Mouse (Mus musculus) lung, adult 2 months (tissue): ENCODE measurements at regions not wholly inside any gene's neighbourhood (a gene's known extent, or its start where the extent isn't known, plus 50 kb on each side); places are given as distances from the start of the nearest gene placed in this dataset.

Experiments
- CTCF ChIP-seq: fragments of 200-500 bp; IDR thresholded peaks from 2 replicates; pipeline ENCODE4 v1.5.1; 2011; ENCODE audit warnings: mild to moderate bottlenecking, low read length, control low read depth; ENCODE audit not compliant: insufficient read depth
- POLR2A ChIP-seq: fragments of 200-500 bp; IDR thresholded peaks from 2 replicates; pipeline ENCODE4 v1.6.1; 2011; ENCODE audit warnings: low read depth, mild to moderate bottlenecking, control low read depth, low read length, borderline replicate concordance; ENCODE audit errors: extremely low read depth

GRCm38 (mm10) chr5:132956184-132956583, 413.0 kb upstream of the Auts2 start:
- TF ChIP-seq CTCF (no peak), POLR2A (no peak)
